Mouse (Mus musculus) G1E (cell line): ENCODE measurements at regions not wholly inside any gene's neighbourhood (a gene's known extent, or its start where the extent isn't known, plus 50 kb on each side); places are given as distances from the start of the nearest gene placed in this dataset.

Experiments used
- CTCF ChIP-seq: IDR thresholded peaks from 2 replicates; pipeline ENCODE4 v1.5.1; 2012; ENCODE audit warnings: low read depth, low read length, inconsistent platforms, mixed read lengths
- GATA1 ChIP-seq: IDR thresholded peaks from 2 replicates; pipeline ENCODE4 v1.6.1; 2012; ENCODE audit warnings: borderline replicate concordance, low read length, inconsistent platforms, mixed read lengths
- POLR2AphosphoS5 ChIP-seq: IDR thresholded peaks from 2 replicates; pipeline ENCODE4 v1.6.1; 2012; ENCODE audit warnings: low read depth, low read length, inconsistent platforms; ENCODE audit not compliant: insufficient replicate concordance

DNA sequence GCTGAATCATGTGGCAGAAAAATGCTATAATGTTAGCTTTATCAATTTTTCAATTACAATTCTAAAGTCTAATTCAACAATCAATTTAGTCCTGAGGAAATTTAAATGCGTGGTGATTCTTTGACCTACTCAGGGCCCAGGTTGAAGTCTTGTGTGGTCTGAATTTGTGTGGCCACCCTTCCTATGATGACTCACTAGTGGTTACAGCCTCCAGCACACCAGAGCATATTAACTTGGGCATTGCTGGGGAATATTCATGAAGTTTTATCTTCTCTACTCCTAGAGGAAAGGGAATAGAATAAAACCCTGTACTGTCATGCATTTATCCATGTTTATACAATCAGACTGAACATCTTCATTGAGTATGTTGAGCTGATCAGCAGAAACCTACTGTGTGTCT, 665.2 kb downstream of the Inhba start:
- TF ChIP-seq CTCF (no peak), GATA1 (no peak), POLR2AphosphoS5 (no peak)
